Mouse (Mus musculus) right cerebral cortex, postnatal 25 days (tissue): ENCODE data around the gene Vgll2.

ENCODE experiments used
- DNase-seq: peaks from one replicate; pipeline ENCODE4 v3.0.0; 2022

Gene Vgll2

DNA sequence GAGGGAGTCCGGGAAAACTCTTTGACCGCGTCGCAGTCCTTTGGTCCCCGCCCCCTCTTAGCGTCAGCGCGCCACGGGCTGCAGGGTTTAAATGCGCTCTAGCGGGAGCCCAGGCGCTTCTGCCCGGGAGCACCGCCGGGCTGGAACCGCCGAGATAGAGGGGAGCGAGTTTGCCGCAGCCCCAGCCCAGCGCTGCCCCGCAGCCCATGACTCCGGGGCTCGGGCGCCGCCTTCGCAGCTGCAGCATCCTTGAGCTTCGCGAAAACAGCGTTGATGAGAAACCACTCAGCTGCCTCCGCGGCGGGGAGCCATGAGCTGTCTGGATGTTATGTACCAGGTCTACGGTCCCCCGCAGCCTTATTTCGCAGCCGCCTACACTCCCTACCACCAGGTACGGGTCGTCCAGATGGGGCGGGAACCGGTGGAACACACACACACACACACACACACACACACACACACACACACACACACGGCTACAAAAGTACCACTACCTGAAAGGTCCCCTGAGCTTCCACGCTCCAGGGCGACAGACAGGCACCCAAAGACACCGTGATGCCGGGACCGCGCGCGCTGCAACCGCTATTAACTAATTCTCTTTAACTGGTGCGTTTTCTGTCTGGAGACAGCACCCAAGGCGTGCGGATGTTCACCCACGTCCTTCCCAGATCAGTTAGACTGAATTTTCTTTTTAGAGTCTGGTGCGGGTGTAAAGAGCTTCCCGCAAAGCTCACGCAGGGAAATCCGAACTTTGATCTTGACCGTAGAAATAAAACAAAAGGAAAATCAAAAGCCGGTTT, at the start of gene Vgll2:
Gene Vgll2, plus strand, starts transcription at position 90 of the 800 bp plus-strand sequence.
- DNase-seq: peak; percentile 27

DNA sequence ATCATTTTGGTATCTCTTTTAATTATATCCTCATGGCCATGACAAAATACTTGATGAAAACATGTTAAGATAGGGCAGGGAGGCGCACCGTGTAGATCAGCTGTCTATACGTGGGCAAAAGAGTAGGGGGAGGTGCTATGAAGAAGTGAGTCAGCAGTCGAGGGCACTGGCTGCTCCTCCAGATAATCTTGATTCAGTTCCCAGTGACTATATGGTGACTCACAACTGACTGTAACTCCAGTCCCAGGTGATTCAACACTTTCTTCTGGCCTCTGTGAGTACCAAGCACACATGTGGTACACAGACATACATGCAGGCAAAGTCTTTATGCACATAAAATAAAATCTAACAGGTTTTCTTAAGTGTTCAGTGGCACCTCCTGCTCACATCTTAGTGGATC, 47.2 kb upstream of the Vgll2 start:
- DNase-seq: no peak

DNA sequence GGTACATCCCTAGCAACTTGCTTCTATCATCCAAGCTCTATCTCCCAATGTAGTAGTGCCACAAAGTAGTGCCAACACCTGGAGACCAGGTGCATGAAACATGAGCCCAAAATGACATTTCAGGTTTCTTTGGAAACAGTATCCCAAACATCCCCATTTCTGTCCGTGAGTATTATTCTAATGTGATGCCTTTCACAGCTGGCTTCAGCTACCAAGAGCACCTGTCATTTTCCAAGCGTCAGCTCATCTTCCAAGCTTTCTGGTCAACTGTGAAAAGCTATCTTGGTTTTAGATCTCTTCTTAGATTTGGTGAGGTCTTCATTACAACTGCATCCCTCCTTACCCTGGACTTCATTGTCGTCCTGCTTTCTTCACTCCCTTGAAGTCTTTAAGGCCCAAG, 46.7 kb upstream of the Vgll2 start:
- no peak for DNase-seq

DNA sequence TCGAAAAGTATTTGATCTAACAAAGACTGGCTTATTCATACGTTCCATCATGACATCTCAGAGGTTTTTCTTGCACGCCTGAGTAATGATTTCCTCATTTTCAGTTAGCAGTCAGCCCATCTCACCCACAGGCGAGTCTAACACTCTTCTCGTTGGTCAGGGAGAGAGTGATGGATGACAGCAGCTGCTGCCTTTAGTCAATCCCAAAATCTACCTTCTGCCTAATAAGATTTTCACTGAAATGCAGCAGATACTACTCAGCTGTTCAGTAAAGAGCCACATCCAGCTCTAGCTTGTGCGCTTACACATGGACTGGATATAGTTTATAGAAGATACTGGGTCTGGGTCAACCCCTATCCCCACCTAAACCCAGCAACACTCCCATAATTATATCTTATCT, 40.7 kb upstream of the Vgll2 start:
- no peak for DNase-seq

DNA sequence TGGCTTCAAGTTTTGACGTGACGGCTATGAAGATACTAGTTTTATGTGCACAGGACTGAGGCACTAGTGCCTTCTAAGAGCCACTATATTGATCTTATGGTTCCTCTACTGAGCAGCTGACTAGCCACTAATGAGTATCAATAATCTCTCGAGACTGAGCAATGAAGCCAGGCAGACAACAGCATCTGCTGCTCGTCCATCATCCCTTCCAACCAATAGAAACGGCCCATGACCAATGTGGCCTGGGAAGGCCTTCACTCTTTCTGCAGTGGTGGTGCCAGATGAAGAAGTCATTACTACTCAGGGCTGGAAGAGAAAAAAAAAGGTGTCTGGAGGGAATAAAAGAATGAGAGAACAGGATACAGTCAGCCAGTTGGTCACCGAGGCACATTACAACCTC, 39.9 kb upstream of the Vgll2 start:
- DNase-seq: no peak

DNA sequence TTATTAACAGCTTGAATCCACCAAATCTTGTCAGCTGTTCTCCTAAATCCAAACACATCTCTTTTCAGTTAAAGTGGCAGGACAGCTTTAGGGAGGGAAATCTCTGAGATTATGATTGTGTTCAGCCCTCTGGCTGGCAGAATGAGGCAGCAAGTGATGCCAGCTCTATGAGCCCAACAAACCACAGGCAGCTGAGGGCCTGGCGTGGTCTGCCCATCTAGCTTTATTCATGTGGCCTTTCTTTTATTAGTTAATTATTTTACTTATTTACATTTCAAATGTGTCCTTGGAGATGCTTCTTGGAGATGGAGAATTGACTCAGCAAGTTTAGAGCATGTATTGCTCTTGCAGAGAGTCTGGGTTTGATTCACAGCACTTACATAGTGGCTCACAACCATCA, 3.8 kb upstream of the Vgll2 start:
- no peak for DNase-seq

DNA sequence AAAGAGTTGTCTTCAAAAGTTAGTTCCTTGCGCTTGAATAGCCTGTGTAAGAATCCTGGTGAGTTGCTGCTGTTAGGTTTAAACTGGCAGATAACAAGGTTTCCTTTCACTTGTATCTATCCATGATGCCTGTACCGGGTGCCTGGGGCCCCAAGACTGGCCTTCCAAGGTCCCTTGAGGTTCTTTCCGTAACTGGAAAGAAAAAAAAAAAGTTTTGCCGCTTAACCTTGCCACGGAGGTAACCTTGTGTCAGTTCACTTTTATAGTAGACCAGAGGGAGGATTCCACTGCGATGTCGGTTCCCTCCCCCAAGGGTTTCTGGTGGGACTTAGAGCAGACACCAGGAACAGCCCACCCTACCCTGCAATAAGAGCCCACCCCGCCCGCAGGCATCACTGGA, 1.1 kb upstream of the Vgll2 start:
- no peak for DNase-seq

DNA sequence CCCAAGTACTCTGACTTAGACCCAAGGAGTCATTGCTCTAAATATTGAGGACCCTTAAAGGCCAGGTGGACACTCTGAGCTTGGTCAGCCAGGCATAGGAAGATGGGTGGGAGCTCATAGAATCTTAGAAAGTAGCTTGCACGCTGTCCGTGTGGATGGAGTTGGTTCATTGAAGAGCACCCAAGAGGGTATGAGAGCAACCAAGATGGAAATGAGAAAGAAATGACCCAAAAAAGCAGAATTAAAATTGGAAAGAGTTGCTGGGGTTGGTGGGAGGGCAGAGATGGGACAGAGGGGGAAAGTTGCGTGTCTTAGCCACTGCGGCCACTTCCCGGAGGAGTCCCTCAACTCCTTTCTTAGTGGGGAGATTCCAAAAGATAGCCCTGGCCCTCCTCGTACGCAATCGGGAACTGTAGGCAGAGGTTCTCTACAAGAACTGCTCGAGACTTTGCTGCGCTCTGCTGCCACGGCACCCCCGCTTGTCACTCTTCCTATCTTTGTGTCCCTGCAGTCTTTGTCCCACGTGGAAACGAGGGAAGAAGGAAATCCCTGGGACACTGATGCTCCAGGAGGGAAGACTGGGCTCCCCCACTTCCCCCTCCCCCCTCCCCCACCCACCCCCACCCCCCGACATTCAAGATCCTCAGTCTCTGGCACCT, 437 bp upstream of the Vgll2 start:
- no peak for DNase-seq

DNA sequence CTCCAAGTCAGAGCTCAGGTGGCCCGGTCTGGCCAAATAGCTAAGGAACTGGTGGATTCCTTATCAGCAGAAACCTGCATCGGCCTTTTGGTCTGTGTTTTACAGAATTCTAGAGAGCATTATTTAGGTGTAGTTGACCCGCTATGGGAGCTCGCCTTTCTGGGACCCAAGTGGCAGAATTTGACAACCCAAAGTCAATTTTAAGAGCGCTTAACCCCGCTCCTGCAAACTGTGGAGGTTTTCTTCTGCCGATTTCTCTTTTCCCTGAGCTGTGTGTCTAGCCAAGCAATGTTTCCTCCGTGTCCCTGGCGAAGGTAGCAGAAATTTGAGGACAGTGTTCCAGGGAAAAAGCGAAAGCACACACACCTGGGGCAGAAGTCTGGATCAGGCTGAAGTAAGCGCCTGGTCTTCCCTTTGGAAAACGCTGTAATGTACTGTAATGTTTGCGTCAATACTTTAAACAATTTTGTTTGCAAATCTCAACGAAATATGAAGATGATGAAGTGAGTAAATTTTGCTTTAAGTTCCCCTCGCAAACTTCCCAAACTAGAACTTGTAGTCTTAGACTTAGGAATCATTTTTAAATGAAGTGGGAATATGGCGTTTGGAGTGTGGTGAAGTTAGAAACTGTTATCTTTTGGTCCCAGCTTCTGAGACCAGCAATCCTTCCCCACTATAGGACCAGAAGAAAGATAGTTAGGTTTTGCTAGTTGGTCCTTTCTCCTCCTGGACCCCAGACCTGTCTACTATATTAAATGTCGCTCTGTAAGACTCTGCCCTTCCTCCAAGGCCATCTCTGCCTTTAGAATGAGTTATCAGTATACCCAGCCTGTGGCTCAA, 1.1 kb downstream of the Vgll2 start:
- peak; percentile 14 for DNase-seq

DNA sequence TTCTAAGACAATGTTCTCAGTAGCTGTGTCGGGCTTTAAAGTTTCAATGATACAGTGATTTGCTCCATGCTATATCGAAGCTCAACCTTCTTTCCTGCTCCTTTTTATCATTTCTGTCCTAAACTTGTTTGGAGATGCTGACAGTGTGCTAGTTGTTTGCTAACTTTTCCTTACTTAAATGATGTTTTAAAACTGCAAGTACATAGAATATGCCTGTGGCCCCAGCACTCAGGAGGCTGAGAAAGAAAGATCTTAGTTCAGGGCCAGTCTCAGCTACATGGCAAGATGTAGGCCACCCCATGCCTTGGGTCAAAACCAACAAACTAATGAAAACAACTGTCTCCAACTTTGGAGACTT, 1.7 kb downstream of the Vgll2 start:
- no peak for DNase-seq

DNA sequence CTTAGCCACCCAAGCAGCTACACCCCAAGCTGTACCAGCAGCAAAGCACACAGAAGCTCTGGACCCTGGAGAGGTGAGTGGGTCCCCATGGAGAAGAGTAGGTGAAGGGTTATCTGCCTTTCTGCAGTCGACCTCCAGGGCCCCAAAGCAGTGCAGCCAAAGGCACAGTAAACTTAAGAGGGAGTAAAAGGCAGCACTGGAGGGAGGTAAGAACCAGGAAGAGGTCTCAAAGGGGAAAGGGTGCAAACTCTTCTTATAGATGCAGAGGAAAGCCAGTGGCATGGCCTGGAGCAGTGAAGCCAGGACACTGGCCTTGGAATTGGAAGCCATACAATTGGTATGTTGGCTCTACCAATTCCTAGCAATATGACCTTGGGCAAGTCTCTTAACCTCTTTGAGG, 3.0 kb downstream of the Vgll2 start:
- no peak for DNase-seq

DNA sequence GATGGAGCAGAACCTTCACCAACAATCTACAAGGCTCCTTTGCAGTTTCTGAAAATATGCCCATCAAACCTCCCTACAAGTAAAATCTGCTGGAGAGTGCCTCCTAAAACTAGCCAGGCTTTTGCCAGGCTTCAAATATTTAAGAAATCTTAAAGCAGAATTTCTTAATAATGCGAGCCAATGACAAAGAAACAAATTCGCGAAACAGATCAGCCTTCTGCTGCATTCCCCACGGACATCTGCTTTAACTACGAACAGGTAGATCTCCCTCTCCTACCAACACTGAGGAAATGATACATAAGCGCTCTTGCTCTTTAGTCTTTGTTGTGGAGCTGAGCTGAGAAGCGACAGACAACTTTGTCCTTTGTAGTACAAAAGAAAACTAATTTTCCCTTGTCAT, 3.5 kb downstream of the Vgll2 start:
- no peak for DNase-seq

DNA sequence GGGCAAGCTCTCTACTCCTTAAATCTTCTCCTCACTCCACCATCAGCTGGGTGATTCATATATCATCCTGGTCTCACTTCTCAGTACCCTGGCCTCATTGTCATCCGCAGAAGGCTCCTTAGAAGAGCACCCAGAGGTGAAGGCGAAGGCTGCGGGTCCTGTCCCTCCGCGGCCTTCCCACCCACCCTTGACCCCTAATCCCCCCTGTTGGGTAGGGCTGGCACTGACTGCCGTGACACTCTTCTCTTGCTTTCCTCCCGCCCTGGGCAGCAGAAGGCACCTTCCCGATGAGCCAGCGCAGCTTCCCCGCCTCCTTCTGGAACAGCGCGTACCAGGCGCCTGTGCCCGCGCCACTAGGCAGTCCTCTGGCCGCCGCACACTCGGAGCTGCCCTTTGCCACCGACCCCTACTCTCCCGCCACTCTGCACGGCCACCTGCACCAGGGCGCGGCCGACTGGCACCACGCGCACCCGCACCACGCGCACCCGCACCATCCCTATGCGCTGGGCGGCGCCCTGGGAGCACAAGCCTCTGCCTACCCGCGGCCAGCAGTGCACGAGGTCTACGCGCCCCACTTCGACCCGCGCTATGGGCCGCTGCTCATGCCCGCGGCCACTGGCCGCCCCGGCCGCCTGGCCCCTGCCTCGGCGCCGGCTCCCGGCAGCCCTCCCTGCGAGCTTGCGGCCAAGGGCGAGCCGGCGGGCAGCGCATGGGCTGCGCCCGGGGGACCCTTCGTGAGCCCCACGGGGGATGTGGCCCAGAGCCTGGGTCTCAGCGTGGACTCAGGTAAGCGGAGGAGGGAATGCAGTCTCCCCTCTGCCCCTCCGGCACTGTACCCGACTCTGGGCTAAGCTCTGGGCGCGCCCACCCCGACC, 5.1 kb downstream of the Vgll2 start:
- no peak for DNase-seq

DNA sequence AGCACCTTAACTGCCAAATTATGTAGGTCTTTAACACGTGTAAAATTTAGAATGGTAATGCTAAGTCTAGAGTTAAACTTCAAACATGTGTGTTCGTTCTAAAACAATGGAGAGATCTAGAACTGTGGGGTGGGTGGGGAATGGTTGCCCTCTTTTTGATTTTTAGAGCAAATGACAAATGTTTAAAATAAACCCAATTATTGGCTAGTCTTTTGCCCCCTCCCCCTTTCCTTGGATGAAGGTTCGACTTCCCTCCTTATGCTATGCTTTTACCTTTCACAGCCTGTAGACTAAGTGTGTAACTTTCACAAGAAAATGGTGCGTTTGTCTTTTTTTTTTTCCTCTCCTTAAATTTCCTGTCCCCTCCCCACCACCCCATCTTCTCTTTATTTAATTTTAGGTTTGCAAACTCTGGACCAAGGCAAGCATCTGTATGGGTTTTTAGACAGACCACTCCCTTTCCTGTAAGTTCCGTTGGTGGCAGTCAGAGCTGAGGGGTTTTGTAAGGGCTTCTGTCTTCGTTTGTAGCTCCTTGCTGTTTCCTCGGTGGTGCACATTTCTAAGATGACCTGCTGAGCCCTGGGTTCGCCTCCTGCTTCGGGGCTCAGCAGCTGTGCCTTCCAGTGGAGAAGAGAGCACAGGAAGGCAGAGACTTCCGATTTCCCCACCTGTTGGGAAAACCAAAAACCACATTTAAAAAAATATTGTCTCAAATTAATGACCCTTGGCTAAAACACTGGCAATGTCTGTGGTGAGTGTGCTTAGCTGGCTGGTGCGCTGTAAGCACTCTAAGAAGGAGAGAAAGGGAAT, 6.5 kb downstream of the Vgll2 start:
- no peak for DNase-seq

DNA sequence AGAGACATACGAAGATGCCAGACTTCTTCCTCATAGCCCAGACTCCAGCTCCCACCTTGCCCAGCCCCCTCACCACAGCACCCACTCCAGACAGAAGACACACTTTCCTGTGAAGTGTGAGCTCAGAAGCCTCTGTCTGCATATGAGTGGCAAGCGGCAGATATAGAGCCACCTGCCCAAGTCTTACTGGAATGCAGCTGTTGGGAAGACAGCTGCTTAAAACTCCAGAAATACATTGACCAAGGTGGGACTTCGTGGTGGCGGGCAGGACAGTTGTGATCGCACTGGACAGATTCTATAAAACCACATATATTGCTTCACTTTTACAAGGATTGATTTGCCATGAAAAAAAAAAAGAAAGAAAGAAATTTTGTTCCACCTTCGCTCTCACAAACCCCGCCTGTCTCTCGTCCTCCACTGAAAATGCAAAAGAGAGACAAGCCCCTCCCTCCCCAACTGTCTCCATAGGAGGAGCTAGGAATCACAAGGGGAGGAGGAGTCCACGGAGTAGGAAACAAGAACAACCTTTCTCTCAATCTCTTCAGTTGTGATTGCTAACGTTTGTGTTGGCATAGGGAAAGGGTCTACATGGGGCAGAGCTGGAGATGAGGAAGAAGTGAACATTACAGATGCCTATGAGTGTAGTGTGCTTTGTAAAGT, 7.2 kb downstream of the Vgll2 start:
- DNase-seq: no peak

DNA sequence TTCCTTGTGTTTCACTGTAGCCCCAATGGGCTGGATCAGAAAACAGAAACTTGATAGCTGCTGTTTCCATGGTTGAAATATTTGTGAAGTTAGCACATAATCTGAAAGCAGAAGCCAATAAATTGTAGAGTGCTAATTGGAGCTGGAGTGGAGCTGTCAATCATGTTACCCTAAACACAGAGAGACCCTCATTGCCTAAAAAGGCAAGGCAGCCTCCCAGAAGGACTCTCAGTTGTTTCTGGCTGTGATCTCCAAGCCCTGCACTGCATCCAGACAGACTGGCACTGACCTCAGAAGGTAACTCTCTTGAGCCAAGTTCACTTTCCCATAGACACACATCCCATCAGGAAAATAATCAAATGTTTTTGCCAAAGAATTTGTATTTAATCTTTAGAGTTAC, 11.4 kb downstream of the Vgll2 start:
- no peak for DNase-seq

DNA sequence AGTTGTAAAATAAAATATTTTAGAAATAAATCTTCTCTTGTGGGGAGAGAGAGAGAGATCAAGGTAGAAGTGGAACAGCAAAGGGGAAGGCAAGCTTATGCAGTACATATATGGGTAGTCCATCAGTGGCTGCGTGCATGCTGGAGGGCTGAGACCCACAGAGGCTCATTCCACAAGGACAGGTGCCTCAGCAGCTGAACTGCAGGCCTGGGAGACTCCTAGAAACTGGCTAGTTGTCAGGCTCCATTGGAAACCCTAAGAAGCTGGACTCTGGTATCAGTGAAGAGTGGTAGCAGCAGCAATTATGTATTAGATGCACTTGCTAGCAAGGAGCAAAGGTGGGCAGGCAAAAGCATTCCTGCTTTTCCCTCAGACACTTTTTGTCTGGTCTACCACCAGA, 17.1 kb downstream of the Vgll2 start:
- no peak for DNase-seq

DNA sequence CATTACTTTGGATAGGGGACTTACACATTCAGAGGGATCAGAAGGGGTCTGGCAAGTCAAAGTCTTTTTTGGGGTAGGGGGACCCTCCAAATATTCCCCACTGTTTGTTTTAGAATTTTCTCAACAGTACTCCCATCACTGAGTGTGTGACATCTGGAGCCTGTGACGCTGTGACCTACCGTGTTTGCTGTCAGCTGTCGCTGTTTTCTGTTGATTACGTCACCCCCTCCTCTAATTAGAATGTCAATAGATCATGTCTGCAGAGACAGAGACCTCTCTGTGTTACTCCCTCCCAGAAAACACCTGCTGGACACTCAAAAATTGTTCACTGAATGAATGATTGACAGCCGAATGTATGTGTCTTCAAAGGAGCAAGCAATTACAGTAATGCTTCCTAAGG, 20.8 kb downstream of the Vgll2 start:
- no peak for DNase-seq

DNA sequence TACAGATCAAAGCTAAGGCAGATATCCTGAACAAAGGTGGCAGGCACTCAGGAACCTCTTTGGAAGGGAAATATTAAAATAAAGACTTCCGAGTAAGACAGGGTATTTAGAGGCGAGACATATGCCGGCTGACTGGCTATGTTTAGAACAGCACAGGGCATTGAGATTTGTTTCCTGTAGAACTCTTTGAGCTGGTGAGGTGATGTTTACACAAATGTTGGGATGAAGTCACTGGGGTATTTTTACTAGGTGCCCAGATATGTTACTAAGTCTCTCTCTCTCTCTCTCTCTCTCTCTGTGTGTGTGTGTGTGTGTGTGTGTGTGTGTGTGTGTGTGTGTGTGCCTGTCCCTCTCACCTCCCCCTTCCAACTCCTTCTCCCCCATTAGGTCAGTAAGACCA, 26.0 kb downstream of the Vgll2 start:
- DNase-seq: no peak

DNA sequence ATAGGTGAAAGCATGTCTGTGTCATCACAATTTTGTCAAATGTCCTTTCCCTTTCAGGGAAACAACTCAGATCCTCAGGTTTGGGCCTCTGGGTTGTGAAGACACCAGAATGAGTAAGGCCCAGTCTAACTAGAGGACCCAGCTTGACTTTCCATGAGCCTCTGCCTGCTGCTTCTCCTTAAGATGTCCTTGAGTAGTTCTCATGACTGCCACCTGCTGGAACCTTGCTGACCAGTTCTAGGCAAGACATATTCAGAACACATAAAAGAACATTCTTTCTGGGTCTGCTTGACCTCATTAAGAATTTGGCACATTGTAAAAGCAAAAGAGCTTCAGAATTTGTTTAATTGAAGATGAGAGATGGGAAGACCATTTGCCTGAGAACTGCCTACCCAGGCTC, 50.2 kb downstream of the Vgll2 start:
- DNase-seq: peak; percentile 4
